Mouse (Mus musculus) megakaryocyte, embryonic 14.5 days (primary cell): ENCODE measurements around the gene Gemin8.

Experiments used
- FLI1 ChIP-seq: IDR thresholded peaks from 2 replicates; pipeline ENCODE4 v1.6.1; 2012; ENCODE audit warnings: low read length, inconsistent platforms, mixed read lengths
- GATA1 ChIP-seq: IDR thresholded peaks from 3 replicates; pipeline ENCODE4 v1.6.1; 2012; ENCODE audit warnings: mixed read lengths, low read length, inconsistent platforms, borderline replicate concordance

DNA sequence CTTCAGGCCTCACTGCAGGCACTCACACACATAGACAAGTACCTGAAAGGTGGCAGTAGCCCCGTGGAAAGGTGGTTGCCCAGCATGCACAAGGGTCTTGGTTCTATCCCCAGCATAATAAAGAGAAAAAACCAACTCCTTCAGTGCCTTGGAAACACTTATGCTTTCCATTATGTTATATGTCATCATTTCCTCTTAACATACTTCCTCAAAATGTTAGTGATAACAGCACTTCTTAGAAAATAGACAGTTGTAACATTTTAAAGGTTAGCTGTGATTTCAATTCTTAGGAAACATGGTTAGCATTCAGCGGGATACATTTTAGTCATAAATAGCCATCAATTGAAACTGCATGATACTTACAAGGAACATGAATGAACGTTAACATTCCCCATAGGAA lies 12.8 kb downstream of the Gemin8 start:
- TF ChIP-seq GATA1 (no peak), FLI1 (no peak)
